Mouse (Mus musculus) kidney, adult 2 months (tissue): Measurements from ENCODE around the gene Rnf212.

Experiments used
- CTCF ChIP-seq: fragments of 200-500 bp; conservative IDR thresholded peaks from 2 replicates; pipeline ENCODE4 v1.5.1; 2011; ENCODE audit warnings: low read depth, mild to moderate bottlenecking, control low read depth, low read length, moderate library complexity, mixed read lengths; ENCODE audit not compliant: insufficient read depth, insufficient read length
- POLR2A ChIP-seq: fragments of 200-500 bp; IDR thresholded peaks from one replicate; pipeline ENCODE4 v1.6.1; 2011; ENCODE audit warnings: low read depth, low read length, control low read depth

GRCm38 (mm10) chr5:108680871-108681270 lies 93.9 kb downstream of the Rnf212 start:
- TF ChIP-seq POLR2A: no peak
- TF ChIP-seq CTCF: no peak
